Mouse (Mus musculus): ENCODE results near the gene Kmt2e.

DNA sequence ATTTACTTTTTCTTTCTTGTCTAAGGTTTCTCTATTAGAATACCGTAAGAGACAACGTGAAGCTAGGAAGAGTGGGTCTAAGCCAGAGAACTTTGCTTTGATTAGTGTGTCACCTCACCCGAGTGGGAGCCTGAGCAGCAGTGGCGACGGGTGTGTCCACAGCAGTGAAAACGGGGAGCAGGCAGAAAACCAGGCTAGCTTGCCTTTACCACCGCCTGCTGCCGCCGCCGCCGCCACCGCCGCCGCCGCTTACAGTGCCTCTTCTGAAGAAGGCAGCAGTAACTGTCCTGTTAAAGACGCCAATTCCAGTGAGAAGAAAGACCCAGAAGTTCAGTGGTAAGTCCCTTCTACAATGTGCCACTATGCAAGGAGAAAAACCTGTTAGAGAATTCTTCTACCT, 65.0 kb downstream of the Kmt2e start:
- no peak for TF ChIP-seq CTCF (conservative IDR thresholded peaks at IDR 0.05; ENCODE audit: low read length)
- TF ChIP-seq NANOG (IDR thresholded peaks at IDR 0.05; ENCODE audit: borderline replicate concordance, low read length) = no peak
